Mouse (Mus musculus) lung, adult 18-20 months (tissue): ENCODE results near the gene Gm20441.

Experiments
- DNase-seq, 2 experiments: peaks; one replicate each; pipeline ENCODE4 v3.0.0; 2022; ENCODE audit warnings: mixed read lengths in 2 of 2

Gene Gm20441

GRCm38 (mm10) chr10:75780769-75781578, at the start of gene Gm20441, which contains the start of gene Gstt3:
Gm20441 (minus strand) TSS chr10:75780954.
Gstt3 (minus strand) TSS chr10:75781414.
- peak; percentile 87 to 89 for DNase-seq

- no peak for DNase-seq
These were observed 49.5 kb upstream of the Gm20441 start for GRCm38 (mm10) chr10:75830275-75830670.

GRCm38 (mm10) chr10:75829529-75830274, 48.9 kb upstream of the Gm20441 start:
- DNase-seq = no peak

- peak; percentile 50 to 51 for DNase-seq
These were observed 47.8 kb upstream of the Gm20441 start for GRCm38 (mm10) chr10:75828500-75828931.

- peak; percentile 60 to 65 for DNase-seq
These were observed 47.1 kb upstream of the Gm20441 start for GRCm38 (mm10) chr10:75827668-75828360.

GRCm38 (mm10) chr10:75824530-75824929, 43.8 kb upstream of the Gm20441 start:
- DNase-seq = no peak

GRCm38 (mm10) chr10:75823782-75824181, 43.0 kb upstream of the Gm20441 start:
- DNase-seq = no peak

- DNase-seq = no peak
These were observed 41.7 kb upstream of the Gm20441 start, which contains the start of gene Gstt4 for GRCm38 (mm10) chr10:75822443-75822842. Gstt4 (minus strand) TSS chr10:75822543.

- DNase-seq = no peak
These were observed 39.1 kb upstream of the Gm20441 start for GRCm38 (mm10) chr10:75819882-75820281.

- peak in 1 of 2 experiments; percentile 11 for DNase-seq
These were observed 37.9 kb upstream of the Gm20441 start for GRCm38 (mm10) chr10:75818641-75819040.

- no peak for DNase-seq
These were observed 23.5 kb upstream of the Gm20441 start for GRCm38 (mm10) chr10:75804217-75804616.

- peak; percentile 77 to 85 for DNase-seq
These were observed 17.5 kb upstream of the Gm20441 start, which contains the start of gene Gstt1 for GRCm38 (mm10) chr10:75798176-75798696. Gstt1 (minus strand) TSS chr10:75798584.

GRCm38 (mm10) chr10:75797619-75798175, 16.9 kb upstream of the Gm20441 start:
- peak; percentile 66 to 71 for DNase-seq

GRCm38 (mm10) chr10:75796731-75797516, 16.2 kb upstream of the Gm20441 start:
- peak; percentile 57 to 66 for DNase-seq

GRCm38 (mm10) chr10:75794880-75795279, 14.1 kb upstream of the Gm20441 start:
- DNase-seq = peak; percentile 28 to 59

GRCm38 (mm10) chr10:75790773-75791172, 10.0 kb upstream of the Gm20441 start:
- DNase-seq = peak in 1 of 2 experiments; percentile 14

- peak; percentile 44 to 61 for DNase-seq
These were observed 9.1 kb upstream of the Gm20441 start for GRCm38 (mm10) chr10:75789841-75790240.

GRCm38 (mm10) chr10:75789081-75789735, 8.5 kb upstream of the Gm20441 start:
- DNase-seq = no peak

GRCm38 (mm10) chr10:75788277-75788676, 7.5 kb upstream of the Gm20441 start:
- DNase-seq = no peak

- DNase-seq = no peak
These were observed 4.7 kb upstream of the Gm20441 start for GRCm38 (mm10) chr10:75785442-75785841.
